Mouse (Mus musculus): ENCODE data around the gene Scn11a. TPM values are rescaled to one million over a fixed set of nuclear protein-coding genes. Genes with fewer than 3 reads are reported as not detected.

Scn11a gene
- polyA plus RNA-seq, 1 experiment from 2014 or later, result 0.10 TPM

DNA sequence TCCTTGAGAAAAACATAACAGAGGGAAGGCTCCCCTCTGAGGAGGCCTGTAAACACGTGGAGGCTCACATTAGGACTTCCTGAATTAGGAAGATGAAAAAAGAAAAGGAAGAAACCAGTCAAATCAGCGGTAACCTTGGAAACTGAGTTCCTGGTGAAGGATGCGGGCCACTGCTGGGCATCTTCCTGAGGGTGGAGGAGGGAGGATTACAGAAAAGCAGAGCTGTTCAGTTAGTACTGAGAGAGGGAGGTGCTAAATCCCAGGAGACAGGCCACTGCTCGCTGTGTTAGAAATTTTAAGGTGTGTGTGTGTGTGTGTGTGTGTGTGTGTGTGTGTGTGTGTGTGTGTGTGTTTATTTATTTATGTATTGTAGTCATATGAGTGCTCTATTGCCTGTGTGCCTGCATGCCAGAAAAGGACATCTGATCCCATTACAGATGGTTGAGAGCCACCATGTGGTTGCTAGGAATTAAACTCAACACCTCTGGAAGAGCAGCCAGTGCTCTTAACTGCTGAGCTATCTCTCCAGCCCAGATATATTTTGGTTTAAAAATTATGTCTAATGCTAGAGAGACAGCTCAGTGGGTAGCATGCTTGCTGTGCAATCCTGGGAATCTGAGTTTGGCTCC, 17.4 kb upstream of the Scn11a start:
- no peak overlapping the region for H3K9ac ChIP-seq (ENCODE audit: low read depth, low read length)
- no peak for ATAC-seq (replicated peaks; ENCODE audit: low FRiP score)
- H3K4me1 ChIP-seq (replicated peaks; ENCODE audit: control insufficient read depth, insufficient read depth, low read length), result 0 out of 2 replicates have a peak, but pooled peaks cover 4% of the 10 kb centered on the region
- H3K4me2 ChIP-seq, result no peak overlapping the region
- no peak for DNase-seq (ENCODE audit: low spot score)
- no peaks in the 10 kb centered on the region for H3K36me3 ChIP-seq (ENCODE audit: control insufficient read depth, insufficient read depth, low read length)
- H3K4me3 ChIP-seq (ENCODE audit: low read depth, low read length), result no peak overlapping the region
- no peaks in the 10 kb centered on the region for H3K27me3 ChIP-seq (replicated peaks; ENCODE audit: control insufficient read depth, insufficient read depth, low read length)
- no peak overlapping the region for H3K27ac ChIP-seq (ENCODE audit: low read depth, low read length)
- no peaks in the 10 kb centered on the region for H3K9me3 ChIP-seq (ENCODE audit: control insufficient read depth, low read length)
- 48% methylated on average over 4 of the region's 4 CpGs for WGBS

DNA sequence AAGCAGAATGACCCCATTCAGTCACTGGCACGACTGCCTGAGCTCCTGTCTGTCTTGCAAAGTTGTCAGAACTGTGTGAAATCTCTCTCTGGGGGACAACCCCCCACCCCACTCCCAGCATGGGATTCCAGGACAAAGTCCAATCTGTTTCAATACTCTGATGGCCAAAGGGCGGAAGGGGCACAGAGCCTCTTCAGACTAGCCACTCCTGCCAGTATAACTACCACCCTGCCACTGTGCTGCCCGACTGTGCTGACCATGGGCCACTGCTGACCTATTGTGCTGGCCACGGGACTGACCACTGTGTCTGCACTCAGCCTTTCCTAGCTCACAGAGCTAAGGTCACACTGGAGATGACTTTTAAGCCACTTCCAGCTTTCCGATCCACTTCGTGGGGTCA, 16.8 kb upstream of the Scn11a start:
- no peak overlapping the region for H3K4me2 ChIP-seq
- peak; percentile 53; the same call in 1 of the 2 replicates for ATAC-seq (replicated peaks; ENCODE audit: low FRiP score)

DNA sequence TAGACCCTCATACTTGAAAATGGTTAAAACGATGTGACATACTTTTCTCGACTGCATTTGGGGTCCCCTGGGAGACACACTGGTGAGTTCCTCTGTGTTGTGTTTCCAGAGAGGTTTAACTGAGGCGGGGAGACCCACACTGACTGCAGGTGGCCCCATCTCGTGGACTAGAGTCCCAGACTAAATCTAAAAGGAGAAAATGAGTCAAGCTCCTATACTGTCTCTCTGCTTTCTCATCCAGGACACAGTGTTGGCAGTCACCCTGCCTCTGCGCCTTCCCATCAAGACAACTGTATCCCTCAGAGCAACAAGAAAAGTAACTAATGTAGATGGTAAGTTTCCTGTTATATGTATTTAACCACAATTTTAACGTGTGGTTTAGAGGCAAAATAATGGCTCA, 15.9 kb upstream of the Scn11a start:
- no peak overlapping the region for H3K4me3 ChIP-seq (ENCODE audit: low read depth, low read length)
- no peaks in the 10 kb centered on the region for H3K27me3 ChIP-seq (replicated peaks; ENCODE audit: control insufficient read depth, insufficient read depth, low read length)
- no peak overlapping the region for H3K4me2 ChIP-seq
- 0 out of 2 replicates have a peak, but pooled peaks cover 4% of the 10 kb centered on the region for H3K4me1 ChIP-seq (replicated peaks; ENCODE audit: control insufficient read depth, insufficient read depth, low read length)
- H3K9ac ChIP-seq (ENCODE audit: low read depth, low read length), result no peak overlapping the region
- no peak overlapping the region for H3K27ac ChIP-seq (ENCODE audit: low read depth, low read length)
- H3K36me3 ChIP-seq (ENCODE audit: control insufficient read depth, insufficient read depth, low read length), result no peaks in the 10 kb centered on the region
- DNase-seq (ENCODE audit: low spot score) (no peak), ATAC-seq (replicated peaks; ENCODE audit: low FRiP score) (no peak)
- WGBS, result 70% methylated on average over 6 of the region's 6 CpGs
- no peaks in the 10 kb centered on the region for H3K9me3 ChIP-seq (ENCODE audit: control insufficient read depth, low read length)

More for the DNA sequence above, 16.8 kb upstream of the Scn11a start:
- Histone ChIP-seq H3K36me3 (ENCODE audit: control insufficient read depth, insufficient read depth, low read length) (no peaks in the 10 kb centered on the region), H3K9me3 (ENCODE audit: control insufficient read depth, low read length) (no peaks in the 10 kb centered on the region), H3K4me3 (ENCODE audit: low read depth, low read length) (no peak overlapping the region), H3K27me3 (replicated peaks; ENCODE audit: control insufficient read depth, insufficient read depth, low read length) (no peaks in the 10 kb centered on the region), H3K9ac (ENCODE audit: low read depth, low read length) (no peak overlapping the region), H3K27ac (ENCODE audit: low read depth, low read length) (no peak overlapping the region), H3K4me1 (replicated peaks; ENCODE audit: control insufficient read depth, insufficient read depth, low read length) (0 out of 2 replicates have a peak, but pooled peaks cover 4% of the 10 kb centered on the region)
- no peak for DNase-seq (ENCODE audit: low spot score)
- 43% methylated on average over 6 of the region's 6 CpGs for WGBS

DNA sequence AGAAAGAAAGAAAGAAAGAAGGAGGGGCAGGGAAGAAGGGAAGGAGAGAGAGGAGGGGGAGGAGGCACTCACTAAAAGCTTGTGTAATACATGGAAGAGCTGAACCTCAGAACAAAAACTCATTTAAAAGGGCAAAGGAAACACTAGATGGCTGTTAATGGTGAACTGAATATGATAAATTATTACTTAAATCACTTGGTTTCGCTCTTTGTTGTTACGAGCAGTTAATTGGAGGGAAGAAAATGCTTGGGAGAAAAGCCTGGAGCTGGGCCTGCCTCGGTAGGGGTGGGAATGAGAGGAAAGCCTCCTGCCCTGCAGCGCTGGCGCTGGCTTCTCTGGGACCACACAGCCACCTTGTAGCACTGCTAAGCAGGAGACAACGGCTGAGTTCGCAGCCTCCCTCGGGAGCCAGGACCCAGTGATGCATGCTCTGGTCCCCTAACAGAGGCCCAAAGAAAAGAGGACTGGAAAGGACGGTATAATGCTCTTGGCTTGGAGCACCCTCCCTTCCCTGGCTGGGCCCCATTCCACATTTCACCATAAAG, 10.4 kb upstream of the Scn11a start:
- Histone ChIP-seq H3K36me3 (ENCODE audit: control insufficient read depth, insufficient read depth, low read length) (no peaks in the 10 kb centered on the region), H3K27me3 (replicated peaks; ENCODE audit: control insufficient read depth, insufficient read depth, low read length) (no peaks in the 10 kb centered on the region), H3K4me3 (ENCODE audit: low read depth, low read length) (no peak overlapping the region), H3K27ac (ENCODE audit: low read depth, low read length) (no peak overlapping the region), H3K9me3 (ENCODE audit: control insufficient read depth, low read length) (no peaks in the 10 kb centered on the region), H3K4me2 (no peak overlapping the region), H3K9ac (ENCODE audit: low read depth, low read length) (no peak overlapping the region), H3K4me1 (replicated peaks; ENCODE audit: control insufficient read depth, insufficient read depth, low read length) (no peaks in the 10 kb centered on the region)
- ATAC-seq (replicated peaks; ENCODE audit: low FRiP score), result no peak
- DNase-seq (ENCODE audit: low spot score), result no peak
- WGBS, result 60% methylated on average over 9 of the region's 9 CpGs

DNA sequence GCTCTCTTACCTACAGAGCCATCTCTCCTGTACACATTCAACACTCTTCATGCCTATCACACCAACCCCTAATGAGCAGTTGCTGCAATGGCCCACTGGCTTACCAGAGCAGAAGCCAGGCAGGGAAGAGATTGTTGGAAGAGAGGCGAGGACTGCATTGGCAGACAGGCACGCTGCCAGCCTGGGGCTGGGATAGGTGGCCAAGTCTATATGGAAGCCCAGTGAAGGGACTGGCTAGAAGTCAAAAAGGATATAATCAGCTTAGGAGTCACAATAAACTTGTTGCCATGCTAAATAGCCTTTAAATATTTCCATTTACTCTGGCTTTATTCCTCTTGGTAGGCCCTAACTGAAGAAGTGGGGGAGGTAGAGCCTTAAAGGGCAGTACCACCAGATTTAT, 5.7 kb upstream of the Scn11a start:
- no peaks in the 10 kb centered on the region for H3K9me3 ChIP-seq (ENCODE audit: control insufficient read depth, low read length)
- no peaks in the 10 kb centered on the region for H3K27me3 ChIP-seq (replicated peaks; ENCODE audit: control insufficient read depth, insufficient read depth, low read length)
- H3K4me3 ChIP-seq (ENCODE audit: low read depth, low read length), result no peak overlapping the region
- H3K4me1 ChIP-seq (replicated peaks; ENCODE audit: control insufficient read depth, insufficient read depth, low read length), result no peaks in the 10 kb centered on the region
- no peaks in the 10 kb centered on the region for H3K36me3 ChIP-seq (ENCODE audit: control insufficient read depth, insufficient read depth, low read length)
- WGBS, result 68% methylated on average over 2 of the region's 2 CpGs
- no peak overlapping the region for H3K9ac ChIP-seq (ENCODE audit: low read depth, low read length)
- ATAC-seq (replicated peaks; ENCODE audit: low FRiP score), result no peak
- H3K4me2 ChIP-seq, result no peak overlapping the region
- DNase-seq (ENCODE audit: low spot score), result no peak
- H3K27ac ChIP-seq (ENCODE audit: low read depth, low read length), result no peak overlapping the region

DNA sequence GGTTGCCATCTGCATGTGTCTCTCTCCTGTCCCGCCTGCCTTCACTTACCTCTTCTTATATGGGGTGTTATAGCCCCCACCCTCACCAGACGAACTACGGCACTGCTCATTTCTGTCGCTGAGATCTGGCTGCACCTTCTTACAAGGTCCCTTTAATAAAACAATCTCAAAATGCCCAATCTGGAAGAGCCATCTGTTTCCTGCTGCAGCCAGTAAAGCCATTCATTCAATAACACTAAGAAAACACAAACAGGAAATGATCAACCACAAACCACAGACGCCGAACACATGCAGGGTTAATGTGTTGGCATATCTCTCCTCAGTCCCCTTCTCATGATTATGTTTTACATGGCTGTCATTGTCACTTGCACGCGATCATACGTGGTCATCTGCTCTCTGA, 1.5 kb downstream of the Scn11a start:
- 35% methylated on average over 9 of the region's 9 CpGs for WGBS
- no peak for DNase-seq (ENCODE audit: low spot score)
- Histone ChIP-seq H3K27ac (ENCODE audit: low read depth, low read length) (no peak overlapping the region), H3K27me3 (replicated peaks; ENCODE audit: control insufficient read depth, insufficient read depth, low read length) (no peaks in the 10 kb centered on the region), H3K9me3 (ENCODE audit: control insufficient read depth, low read length) (no peaks in the 10 kb centered on the region), H3K9ac (ENCODE audit: low read depth, low read length) (no peak overlapping the region), H3K4me3 (ENCODE audit: low read depth, low read length) (no peak overlapping the region), H3K4me1 (replicated peaks; ENCODE audit: control insufficient read depth, insufficient read depth, low read length) (no peaks in the 10 kb centered on the region; the same call in 1 of the 2 replicates), H3K4me2 (no peak overlapping the region; the same call in 1 of the 2 replicates), H3K36me3 (ENCODE audit: control insufficient read depth, insufficient read depth, low read length) (no peaks in the 10 kb centered on the region)
- no peak for ATAC-seq (replicated peaks; ENCODE audit: low FRiP score)

DNA sequence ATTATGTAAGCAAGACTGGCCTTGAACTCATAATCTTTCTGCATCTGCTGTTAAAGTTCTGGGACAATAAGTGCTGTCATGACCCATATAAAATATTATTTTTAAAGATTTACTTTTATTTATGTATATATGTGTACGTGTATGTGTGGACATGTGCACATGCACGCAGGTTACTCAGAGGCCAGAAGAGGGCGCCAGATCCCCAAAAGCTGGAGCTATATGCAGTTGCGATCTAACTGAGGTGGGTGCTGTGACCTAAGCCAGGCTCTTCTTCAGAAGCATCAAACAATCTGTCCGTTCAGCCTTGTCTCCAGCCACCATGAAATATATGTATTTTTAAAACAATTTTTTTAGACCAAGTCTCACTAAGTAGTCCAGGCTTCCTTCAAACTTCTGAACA, 11.6 kb downstream of the Scn11a start:
- H3K36me3 ChIP-seq (ENCODE audit: control insufficient read depth, insufficient read depth, low read length), result no peaks in the 10 kb centered on the region
- no peaks in the 10 kb centered on the region for H3K4me1 ChIP-seq (replicated peaks; ENCODE audit: control insufficient read depth, insufficient read depth, low read length)
- H3K9ac ChIP-seq (ENCODE audit: low read depth, low read length), result no peak overlapping the region
- no peak for ATAC-seq (replicated peaks; ENCODE audit: low FRiP score)
- no peak overlapping the region for H3K4me2 ChIP-seq
- H3K27ac ChIP-seq (ENCODE audit: low read depth, low read length), result no peak overlapping the region
- DNase-seq (ENCODE audit: low spot score), result no peak
- H3K9me3 ChIP-seq (ENCODE audit: control insufficient read depth, low read length), result peaks cover 4% of the 10 kb centered on the region; the same call in 1 of the 2 replicates
- 92% methylated on average over 5 of the region's 5 CpGs for WGBS
- no peak overlapping the region for H3K4me3 ChIP-seq (ENCODE audit: low read depth, low read length)
- H3K27me3 ChIP-seq (replicated peaks; ENCODE audit: control insufficient read depth, insufficient read depth, low read length), result no peaks in the 10 kb centered on the region

DNA sequence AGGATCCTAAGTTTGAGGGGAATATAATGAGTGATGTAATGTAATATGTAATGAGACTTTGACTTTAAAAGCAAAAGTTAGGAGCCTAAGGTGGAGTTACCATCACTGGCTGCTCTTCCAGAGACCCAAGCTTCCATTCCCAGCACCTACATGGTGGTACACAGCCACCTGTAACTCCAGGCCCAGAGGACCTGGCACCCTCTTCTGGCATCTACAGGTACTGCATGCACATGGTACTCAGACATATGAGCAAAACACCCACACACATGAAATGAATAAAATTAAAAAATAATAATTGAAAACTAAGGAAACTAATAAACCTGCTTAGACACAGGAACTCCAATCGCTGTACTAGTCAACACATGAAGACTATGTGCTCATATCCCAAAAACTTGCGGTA, 18.8 kb downstream of the Scn11a start:
- H3K9ac ChIP-seq (ENCODE audit: low read depth, low read length), result no peak overlapping the region
- WGBS, result 70% methylated on average over 2 of the region's 2 CpGs
- no peak overlapping the region for H3K4me2 ChIP-seq
- no peak for ATAC-seq (replicated peaks; ENCODE audit: low FRiP score)
- no peak overlapping the region for H3K27ac ChIP-seq (ENCODE audit: low read depth, low read length)
- H3K4me3 ChIP-seq (ENCODE audit: low read depth, low read length), result no peak overlapping the region
- H3K9me3 ChIP-seq (ENCODE audit: control insufficient read depth, low read length), result no peaks in the 10 kb centered on the region
- no peaks in the 10 kb centered on the region for H3K27me3 ChIP-seq (replicated peaks; ENCODE audit: control insufficient read depth, insufficient read depth, low read length)
- no peak for DNase-seq (ENCODE audit: low spot score)
- H3K36me3 ChIP-seq (ENCODE audit: control insufficient read depth, insufficient read depth, low read length), result no peaks in the 10 kb centered on the region
- no peaks in the 10 kb centered on the region; the same call in 1 of the 2 replicates for H3K4me1 ChIP-seq (replicated peaks; ENCODE audit: control insufficient read depth, insufficient read depth, low read length)

DNA sequence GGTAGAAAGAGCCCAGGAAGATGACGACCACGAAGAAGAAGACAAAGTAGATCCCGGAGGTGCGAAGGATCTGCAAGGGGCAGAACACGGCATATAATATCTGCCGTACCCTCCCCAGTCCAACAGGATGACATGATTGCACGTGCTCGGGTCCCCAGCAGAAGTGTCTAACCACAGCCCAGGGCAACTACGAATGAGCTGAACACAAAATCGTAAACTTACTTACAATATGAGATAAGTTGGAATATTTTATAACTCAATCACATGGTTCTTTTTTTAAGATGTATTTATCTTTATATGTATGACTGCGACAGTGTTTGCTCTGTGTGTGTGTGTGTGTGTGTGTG, 20.8 kb downstream of the Scn11a start:
- ATAC-seq (replicated peaks; ENCODE audit: low FRiP score), result no peak
- DNase-seq (ENCODE audit: low spot score), result no peak
- no peaks in the 10 kb centered on the region for H3K27me3 ChIP-seq (replicated peaks; ENCODE audit: control insufficient read depth, insufficient read depth, low read length)
- no peak overlapping the region for H3K27ac ChIP-seq (ENCODE audit: low read depth, low read length)
- peaks cover 4% of the 10 kb centered on the region; the same call in 1 of the 2 replicates for H3K4me1 ChIP-seq (replicated peaks; ENCODE audit: control insufficient read depth, insufficient read depth, low read length)
- no peak overlapping the region for H3K4me3 ChIP-seq (ENCODE audit: low read depth, low read length)
- H3K9me3 ChIP-seq (ENCODE audit: control insufficient read depth, low read length), result no peaks in the 10 kb centered on the region
- no peaks in the 10 kb centered on the region for H3K36me3 ChIP-seq (ENCODE audit: control insufficient read depth, insufficient read depth, low read length)
- H3K4me2 ChIP-seq, result no peak overlapping the region
- no peak overlapping the region for H3K9ac ChIP-seq (ENCODE audit: low read depth, low read length)
- 64% methylated on average over 11 of the region's 11 CpGs for WGBS
